Mouse (Mus musculus) kidney, embryonic 14.5 days (tissue): Measurements from ENCODE around the gene Otub1. TPM values are rescaled to one million over a fixed set of nuclear protein-coding genes. Genes with fewer than 3 reads are reported as not detected.
A peak's percentile ranks its signal among the peaks of the same experiment; 100 is the strongest.

Experiments
- ATAC-seq: fragments of 200-750 bp; cut with Nextera tagmentation; 2 replicates; pipeline ENCODE4 v1.8.0; 2017; ENCODE audit warnings: moderate number of reproducible peaks, mild to moderate bottlenecking, moderate TSS enrichment, moderate library complexity; ENCODE audit not compliant: low FRiP score, low TSS enrichment
- H3K27ac ChIP-seq: fragments of 300-500 bp; sonication (generic); 2 replicates; pipeline ENCODE4 v1.5.1; 2014; ENCODE audit warnings: low read depth, mild to moderate bottlenecking, low read length, moderate library complexity, mixed read lengths
- H3K27me3 ChIP-seq: fragments of 300-500 bp; sonication (generic); 2 replicates; pipeline ENCODE4 v1.6.1; 2014; ENCODE audit warnings: mild to moderate bottlenecking, low read length; ENCODE audit not compliant: control insufficient read depth, insufficient read depth
- H3K36me3 ChIP-seq: fragments of 300-500 bp; sonication (generic); 2 replicates; pipeline ENCODE4 v1.6.1; 2014; ENCODE audit warnings: low read length, mixed read lengths; ENCODE audit not compliant: control insufficient read depth, insufficient read depth
- H3K4me1 ChIP-seq: fragments of 300-500 bp; sonication (generic); 2 replicates; pipeline ENCODE4 v1.6.1; 2014; ENCODE audit warnings: low read length, mixed read lengths; ENCODE audit not compliant: control insufficient read depth, insufficient read depth
- H3K4me2 ChIP-seq: fragments of 300-500 bp; sonication (generic); replicated peaks from 2 replicates; pipeline ENCODE4 v1.6.1; 2014; ENCODE audit warnings: low read depth, mild to moderate bottlenecking, low read length
- H3K4me3 ChIP-seq: fragments of 300-500 bp; sonication (generic); 2 replicates; pipeline ENCODE4 v1.5.1; 2014; ENCODE audit warnings: mild to moderate bottlenecking, low read length
- H3K9ac ChIP-seq: fragments of 300-500 bp; sonication (generic); 2 replicates; pipeline ENCODE4 v1.6.1; 2014; ENCODE audit warnings: low read depth, mild to moderate bottlenecking, low read length, moderate library complexity
- H3K9me3 ChIP-seq: fragments of 300-500 bp; sonication (generic); 2 replicates; pipeline ENCODE4 v1.6.1; 2016; ENCODE audit warnings: low read length; ENCODE audit not compliant: control insufficient read depth
- WGBS: fragments of 180-500 bp; shearing (Covaris S2); extraction: QIAGEN DNeasy Blood & Tissue Kit; methylation state at CpG from one replicate; pipeline ENCODE4 v1.1.7; 2014; 5-methylcytosine and 5-hydroxymethylcytosine counted together
- polyA plus RNA-seq: library from polyadenylated mRNA; unstranded; fragments of >200 nt; fragmentation: Nextera tagmentation; extraction: Ambion mirVana; gene quantifications from 2 replicates; pipeline ENCODE4 v1.2.1, GENCODE M21; 2014

The Otub1 gene
- polyA plus RNA-seq, 1 experiment from 2014 or later = 237 TPM

GRCm38 (mm10) chr19:7196741-7197270 is 9.3 kb downstream of the Otub1 start:
- Histone ChIP-seq H3K36me3 (peaks cover 43% of the 10 kb centered on the region), H3K27me3 (no peaks in the 10 kb centered on the region), H3K4me3 (no peak overlapping the region), H3K27ac (no peak overlapping the region), H3K9ac (no peak overlapping the region), H3K9me3 (no peaks in the 10 kb centered on the region), H3K4me2 (no peak overlapping the region), H3K4me1 (peaks cover 15% of the 10 kb centered on the region; the same call in 1 of the 2 replicates)
- WGBS = 13% methylated on average over 17 of the region's 17 CpGs
- ATAC-seq = peak; percentile 59

GRCm38 (mm10) chr19:7195900-7196728 is 10.0 kb downstream of the Otub1 start:
- Histone ChIP-seq H3K4me1 (peaks cover 17% of the 10 kb centered on the region; the same call in 1 of the 2 replicates), H3K27ac (no peak overlapping the region), H3K36me3 (peaks cover 37% of the 10 kb centered on the region), H3K4me3 (no peak overlapping the region), H3K27me3 (no peaks in the 10 kb centered on the region), H3K9me3 (no peaks in the 10 kb centered on the region), H3K9ac (no peak overlapping the region), H3K4me2 (no peak overlapping the region)
- 13% methylated on average over 33 of the region's 33 CpGs for WGBS
- peak; percentile 58 for ATAC-seq

DNA sequence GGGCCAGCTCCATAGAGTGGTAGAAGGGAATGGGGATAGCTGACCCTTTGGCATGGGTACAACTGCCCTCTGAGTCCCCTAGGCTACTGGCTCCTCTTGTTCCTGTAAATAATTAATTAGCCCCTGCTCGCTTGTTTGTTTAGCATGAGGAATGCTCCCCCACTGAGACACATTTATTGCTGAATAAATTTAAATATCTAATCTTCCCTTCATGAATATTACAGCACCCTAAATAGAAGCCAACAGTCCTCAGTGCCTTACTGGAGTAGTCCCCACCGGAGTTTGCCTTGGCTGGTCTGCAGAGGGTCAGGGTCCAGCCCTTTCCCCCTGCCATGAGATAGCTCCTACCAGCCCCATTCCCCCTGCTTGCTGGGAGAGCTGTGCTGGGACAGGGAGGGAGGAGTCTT is 13.6 kb downstream of the Otub1 start:
- Histone ChIP-seq H3K27me3 (peaks cover 14% of the 10 kb centered on the region), H3K4me3 (no peak overlapping the region), H3K9ac (no peak overlapping the region), H3K9me3 (no peaks in the 10 kb centered on the region), H3K4me2 (no peak overlapping the region), H3K36me3 (peaks cover 4% of the 10 kb centered on the region), H3K27ac (no peak overlapping the region), H3K4me1 (peaks cover 20% of the 10 kb centered on the region; the same call in 1 of the 2 replicates)
- ATAC-seq = no peak
- 52% methylated on average over 2 of the region's 2 CpGs for WGBS

- Histone ChIP-seq H3K4me1 (peaks cover 20% of the 10 kb centered on the region; the same call in 1 of the 2 replicates), H3K9ac (0 out of 2 replicates have a peak overlapping the region, but pooled peaks have one; percentile 8), H3K27ac (no peak overlapping the region), H3K4me2 (no peak overlapping the region), H3K27me3 (peaks cover 14% of the 10 kb centered on the region), H3K4me3 (no peak overlapping the region), H3K9me3 (no peaks in the 10 kb centered on the region), H3K36me3 (no peaks in the 10 kb centered on the region)
- WGBS = 42% methylated on average over 6 of the region's 6 CpGs
- ATAC-seq = peak; percentile 20; the same call in 1 of the 2 replicates
Observed at GRCm38 (mm10) chr19:7191639-7192038, 14.5 kb downstream of the Otub1 start.

DNA sequence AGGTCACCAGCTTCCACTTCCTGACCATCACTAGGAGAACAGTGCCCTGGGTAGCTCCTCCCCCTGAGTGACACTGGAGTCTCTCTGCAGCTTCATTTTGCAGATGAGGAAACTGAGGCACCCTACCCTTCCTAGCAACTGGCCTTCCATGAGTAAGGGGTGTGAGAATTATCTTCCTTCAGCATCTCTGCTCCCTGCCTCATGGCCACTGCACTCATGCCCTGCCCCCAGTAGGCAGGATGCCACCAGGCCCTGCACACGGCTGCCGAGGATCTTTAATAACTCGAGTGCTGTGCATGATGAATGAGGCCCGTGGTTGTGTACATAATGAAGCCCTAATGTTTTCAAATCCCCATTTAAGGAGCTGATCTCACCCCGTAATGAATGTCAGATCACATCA is 15.1 kb downstream of the Otub1 start:
- no peak for ATAC-seq
- H3K4me1 ChIP-seq = peaks cover 27% of the 10 kb centered on the region
- no peak overlapping the region for H3K9ac ChIP-seq
- H3K36me3 ChIP-seq = no peaks in the 10 kb centered on the region
- H3K27ac ChIP-seq = no peak overlapping the region
- peaks cover 19% of the 10 kb centered on the region for H3K27me3 ChIP-seq
- H3K4me2 ChIP-seq = no peak overlapping the region
- H3K9me3 ChIP-seq = no peaks in the 10 kb centered on the region
- no peak overlapping the region for H3K4me3 ChIP-seq
- 60% methylated on average over 5 of the region's 5 CpGs for WGBS

DNA sequence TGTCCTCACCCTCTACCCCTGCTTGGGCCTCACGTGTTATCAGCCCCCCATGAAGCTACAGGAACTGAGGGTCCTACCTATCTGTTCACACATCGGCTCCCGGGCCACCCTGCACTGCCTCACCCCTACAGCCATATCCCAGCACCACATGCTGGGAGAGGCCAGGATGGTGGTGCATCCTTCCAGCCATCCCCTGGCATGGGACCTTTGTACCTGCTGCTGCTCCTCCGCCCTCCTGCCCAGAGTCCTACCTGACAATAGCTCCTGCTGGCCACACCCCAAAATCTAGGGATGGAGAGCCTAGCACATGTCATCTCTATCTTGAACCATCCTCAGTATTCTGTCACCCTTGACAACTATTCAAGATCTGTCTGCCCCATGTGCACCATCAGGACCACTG is 17.1 kb downstream of the Otub1 start:
- Histone ChIP-seq H3K4me3 (no peak overlapping the region), H3K9me3 (no peaks in the 10 kb centered on the region), H3K27me3 (peaks cover 22% of the 10 kb centered on the region), H3K4me2 (no peak overlapping the region), H3K9ac (no peak overlapping the region), H3K27ac (no peak overlapping the region), H3K4me1 (peaks cover 32% of the 10 kb centered on the region), H3K36me3 (no peaks in the 10 kb centered on the region)
- ATAC-seq = no peak
- WGBS = 69% methylated on average over 4 of the region's 4 CpGs

GRCm38 (mm10) chr19:7187157-7187556 is 19.0 kb downstream of the Otub1 start:
- H3K27ac ChIP-seq = no peak overlapping the region
- 66% methylated on average over 5 of the region's 5 CpGs for WGBS
- no peak overlapping the region for H3K4me2 ChIP-seq
- H3K4me1 ChIP-seq = peaks cover 35% of the 10 kb centered on the region
- no peaks in the 10 kb centered on the region for H3K36me3 ChIP-seq
- H3K9ac ChIP-seq = no peak overlapping the region
- H3K4me3 ChIP-seq = no peak overlapping the region
- no peak for ATAC-seq
- peaks cover 39% of the 10 kb centered on the region for H3K27me3 ChIP-seq
- H3K9me3 ChIP-seq = no peaks in the 10 kb centered on the region

DNA sequence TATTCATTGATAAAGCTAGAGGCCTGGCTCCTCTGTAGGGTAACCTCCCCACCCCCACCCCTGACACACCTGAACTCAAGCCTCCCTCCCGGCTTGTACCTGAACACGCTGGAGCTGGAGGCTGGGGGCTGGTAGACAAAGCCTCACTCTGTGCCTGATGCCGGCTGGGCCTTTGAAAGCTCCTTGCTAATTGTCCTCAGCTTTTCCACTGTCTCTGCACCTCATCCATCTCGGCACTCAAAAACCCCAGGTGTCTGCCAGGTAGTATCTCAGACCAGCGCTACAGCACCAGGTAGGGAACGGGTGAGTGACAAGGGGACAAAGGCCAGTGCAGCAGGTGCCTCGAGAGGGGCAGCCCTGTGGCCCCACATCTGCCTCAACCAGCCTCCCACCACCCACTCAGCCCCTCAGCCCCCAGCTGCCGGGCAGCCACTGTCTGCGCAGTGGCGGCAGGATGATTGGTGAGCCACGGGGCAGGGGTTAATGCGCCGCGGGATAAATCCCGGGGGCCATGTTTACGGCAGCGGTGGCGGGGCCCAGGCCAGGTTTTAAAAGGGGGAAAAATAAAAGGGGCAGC is 20.3 kb downstream of the Otub1 start:
- no peak overlapping the region for H3K27ac ChIP-seq
- 4% methylated on average over 18 of the region's 18 CpGs for WGBS
- H3K4me1 ChIP-seq = peaks cover 35% of the 10 kb centered on the region

GRCm38 (mm10) chr19:7185059-7185458 is 21.1 kb downstream of the Otub1 start:
- Histone ChIP-seq H3K9ac (no peak overlapping the region), H3K27ac (no peak overlapping the region), H3K4me1 (peaks cover 35% of the 10 kb centered on the region), H3K4me3 (no peak overlapping the region), H3K9me3 (no peaks in the 10 kb centered on the region), H3K36me3 (no peaks in the 10 kb centered on the region), H3K27me3 (peaks cover 45% of the 10 kb centered on the region), H3K4me2 (no peak overlapping the region)
- 0 out of 2 replicates have a peak, but pooled peaks have one; percentile 7 for ATAC-seq
- WGBS = 37% methylated on average over 4 of the region's 4 CpGs

More for the DNA sequence above, 20.3 kb downstream of the Otub1 start:
- Histone ChIP-seq H3K4me2 (peak overlapping the region; percentile 17; the same call in 1 of the 2 replicates), H3K9ac (0 out of 2 replicates have a peak overlapping the region, but pooled peaks have one; percentile 12), H3K4me3 (no peak overlapping the region), H3K9me3 (no peaks in the 10 kb centered on the region), H3K36me3 (no peaks in the 10 kb centered on the region), H3K27me3 (peaks cover 44% of the 10 kb centered on the region)
- ATAC-seq = peak; percentile 34; the same call in 1 of the 2 replicates
